10 mouse cellular contexts compared by ENCODE assay signal in genomic region chr2:94240411-94240810, GRCm38 (mm10).
DNase-seq lines count a peak whose midpoint lies in the region; ATAC-seq and TF ChIP-seq lines count a peak whose summit lies in the region.
"Had no signal": no experiment of that assay in that cellular context is flagged by ENCODE, and none has a peak within 500 bp of the region (broad histone marks: within the 10 kb centered on the region; RNA-seq: fewer than 3 reads in every experiment).

No protein-coding gene starts in this region.

- no peak for TF ChIP-seq CTCF in thymus, adult 2 months (IDR thresholded peaks at IDR 0.05; ENCODE audit: borderline replicate concordance, control insufficient read depth, extremely low read depth, insufficient read depth, low read length, poor library complexity)
- no peak for TF ChIP-seq CTCF in kidney, adult 2 months (conservative IDR thresholded peaks at IDR 0.05; ENCODE audit: insufficient read depth, insufficient read length, low read depth, low read length)

- ATAC-seq in limb, embryonic 15.5 days (ENCODE audit: insufficient number of reproducible peaks, low FRiP score, low TSS enrichment, low read depth): no peak
- ATAC-seq: inflammation-experienced regulatory T-cells, adult 6 months had no signal

- peaks cover 95% of the 10 kb centered on the region for H3K27me3 ChIP-seq in heart, embryonic 10.5 days (ENCODE audit: insufficient read depth, poor library complexity, severe bottlenecking)
- H3K27me3 ChIP-seq in limb, embryonic 15.5 days: peaks cover 96% of the 10 kb centered on the region
- peaks cover 18% of the 10 kb centered on the region; the same call in 1 of the 2 replicates for H3K27me3 ChIP-seq in thymus, adult 2 months (ENCODE audit: control insufficient read depth, insufficient read depth, low read length)
- peaks cover 7% of the 10 kb centered on the region for H3K27me3 ChIP-seq in kidney, adult 2 months (replicated peaks; ENCODE audit: control insufficient read depth, insufficient read depth, low read length)

- no peak overlapping the region for H3K27ac ChIP-seq in heart, embryonic 10.5 days
- no peak overlapping the region for H3K27ac ChIP-seq in limb, embryonic 15.5 days
- no peak overlapping the region for H3K27ac ChIP-seq in thymus, adult 2 months (ENCODE audit: control insufficient read depth, insufficient read depth, low read length)
- no peak overlapping the region for H3K27ac ChIP-seq in kidney, adult 2 months (ENCODE audit: insufficient read depth, low read depth, low read length)
- H3K27ac ChIP-seq: liver, embryonic 14.5 days had no signal

- no peak overlapping the region for H3K4me2 ChIP-seq in limb, embryonic 15.5 days

- DNase-seq in heart, embryonic 10.5 days (ENCODE audit: low spot score): peak; percentile 65
- DNase-seq in heart, adult 18-20 months: no peak
- peak; percentile 22 for DNase-seq in right cerebral cortex, postnatal 14 days
- no peak for DNase-seq in right cerebral cortex, adult 18-20 months
- DNase-seq in thymus, adult 2 months: no peak
- DNase-seq in testis, postnatal 14 days (ENCODE audit: low spot score): no peak
- no peak for DNase-seq in kidney, adult 2 months

- peak overlapping the region; percentile 59 for H3K4me3 ChIP-seq in heart, embryonic 10.5 days
- 0 out of 2 replicates have a peak overlapping the region, but pooled peaks have one; percentile 34 for H3K4me3 ChIP-seq in limb, embryonic 15.5 days
- no peak overlapping the region for H3K4me3 ChIP-seq in thymus, adult 2 months (ENCODE audit: control insufficient read depth, insufficient read depth, low read length)
- H3K4me3 ChIP-seq in kidney, adult 2 months (ENCODE audit: insufficient read depth, low read depth, low read length): no peak overlapping the region

- WGBS in heart, embryonic 10.5 days: 2% methylated on average over 17 of the region's 17 CpGs
- WGBS in limb, embryonic 15.5 days: 3% methylated on average over 17 of the region's 17 CpGs
- 13% methylated on average over 17 of the region's 17 CpGs for WGBS in thymus, adult 2 months
- 4% methylated on average over 17 of the region's 17 CpGs for WGBS in kidney, adult 2 months

- H3K9me3 ChIP-seq in heart, embryonic 10.5 days: no peaks in the 10 kb centered on the region
- H3K9me3 ChIP-seq in limb, embryonic 15.5 days: no peaks in the 10 kb centered on the region

- H3K36me3 ChIP-seq in heart, embryonic 10.5 days: no peaks in the 10 kb centered on the region
- H3K36me3 ChIP-seq in limb, embryonic 15.5 days: no peaks in the 10 kb centered on the region
- no peaks in the 10 kb centered on the region for H3K36me3 ChIP-seq in thymus, adult 2 months (ENCODE audit: control insufficient read depth, insufficient read depth, low read length)
- no peaks in the 10 kb centered on the region for H3K36me3 ChIP-seq in kidney, adult 2 months (ENCODE audit: control insufficient read depth, insufficient read depth, low read length)

- peaks cover 33% of the 10 kb centered on the region for H3K4me1 ChIP-seq in heart, embryonic 10.5 days
- H3K4me1 ChIP-seq in limb, embryonic 15.5 days: peaks cover 25% of the 10 kb centered on the region
- H3K4me1 ChIP-seq in thymus, adult 2 months (replicated peaks; ENCODE audit: control insufficient read depth, insufficient read depth, low read length): no peaks in the 10 kb centered on the region
- H3K4me1 ChIP-seq in kidney, adult 2 months (ENCODE audit: control insufficient read depth, insufficient read depth, low read length): no peaks in the 10 kb centered on the region

- no peak overlapping the region for H3K9ac ChIP-seq in limb, embryonic 15.5 days
- H3K9ac ChIP-seq: liver, embryonic 14.5 days had no signal

- TF ChIP-seq POLR2A in thymus, adult 2 months (IDR thresholded peaks at IDR 0.05; ENCODE audit: control insufficient read depth, extremely low read depth, insufficient read depth, low read length, poor library complexity): no peak
- no peak for TF ChIP-seq POLR2A in kidney, adult 2 months (IDR thresholded peaks at IDR 0.05; ENCODE audit: low read depth, low read length)

Comparison
In these comparisons a context has a peak if more than half of its experiments do, and no peak if none do; other contexts are left out.
1. DNase-seq: peak in heart, embryonic 10.5 days (single experiment) and right cerebral cortex, postnatal 14 days (single experiment); none in heart, adult 18-20 months (0 of 2), right cerebral cortex, adult 18-20 months (single experiment), thymus, adult 2 months (single experiment), testis, postnatal 14 days (single experiment) and kidney, adult 2 months (single experiment).
2. H3K4me3 ChIP-seq: peak in heart, embryonic 10.5 days (single experiment) and limb, embryonic 15.5 days (single experiment); none in thymus, adult 2 months (single experiment) and kidney, adult 2 months (single experiment).